Mouse (Mus musculus) ES-E14 (cell line): ENCODE data around the gene Me1. TPM values are rescaled to one million over a fixed set of nuclear protein-coding genes. Genes with fewer than 3 reads are reported as not detected.

Experiments
- DNase-seq: peaks from one replicate; pipeline ENCODE4 v3.0.0-alpha.2; 2013; ENCODE audit warnings: low read depth, low spot score
- H3K27ac ChIP-seq: 2 replicates; pipeline ENCODE4 v1.5.1; 2012; ENCODE audit warnings: low read depth, mild to moderate bottlenecking, low read length, moderate library complexity, mixed read lengths; ENCODE audit not compliant: poor library complexity, insufficient read depth, severe bottlenecking
- H3K36me3 ChIP-seq: 2 replicates; pipeline ENCODE4 v1.6.1; 2012; ENCODE audit warnings: mild to moderate bottlenecking, low read length, moderate library complexity, mixed read lengths; ENCODE audit not compliant: control insufficient read depth, poor library complexity, insufficient read depth, severe bottlenecking
- H3K4me1 ChIP-seq, 2 experiments: fragments of 150-350 bp in 1 of 2; sonication (generic) in 1 of 2; 2 replicates each; pipeline ENCODE4 v1.6.1; 2012; ENCODE audit warnings: low read length in 2 of 2, mild to moderate bottlenecking in 1 of 2, mixed read lengths in 1 of 2; ENCODE audit not compliant: control insufficient read depth in 2 of 2, insufficient read depth in 2 of 2, poor library complexity in 1 of 2
- H3K4me3 ChIP-seq, 2 experiments: fragments of 150-350 bp in 1 of 2; sonication (generic) in 1 of 2; 2 replicates each; pipeline ENCODE4 v1.5.1; 2012; ENCODE audit warnings: low read length in 2 of 2, low read depth in 1 of 2, mild to moderate bottlenecking in 1 of 2, mixed read lengths in 1 of 2; ENCODE audit not compliant: insufficient read depth in 1 of 2, poor library complexity in 1 of 2, severe bottlenecking in 1 of 2
- H3K9ac ChIP-seq: 2 replicates; pipeline ENCODE4 v1.6.1; 2012; ENCODE audit warnings: low read depth, mild to moderate bottlenecking, low read length, mixed read lengths; ENCODE audit not compliant: poor library complexity, insufficient read depth, severe bottlenecking
- H3K9me3 ChIP-seq: fragments of 150-350 bp; sonication (generic); 2 replicates; pipeline ENCODE4 v1.6.1; 2012; ENCODE audit warnings: low read depth, mild to moderate bottlenecking, low read length; ENCODE audit not compliant: control insufficient read depth, insufficient read depth
- CHD2 ChIP-seq: IDR thresholded peaks from 2 replicates; pipeline ENCODE4 v1.6.1; 2014; ENCODE audit warnings: mild to moderate bottlenecking, low read depth, low read length, inconsistent platforms
- HCFC1 ChIP-seq: IDR thresholded peaks from 2 replicates; pipeline ENCODE4 v1.6.1; 2012; ENCODE audit warnings: low read length, inconsistent platforms, borderline replicate concordance; ENCODE audit not compliant: insufficient read depth
- MAFK ChIP-seq: IDR thresholded peaks from 2 replicates; pipeline ENCODE4 v1.6.1; 2014; ENCODE audit warnings: mild to moderate bottlenecking, low read depth, low read length, inconsistent platforms; ENCODE audit not compliant: insufficient read depth
- ZC3H11A ChIP-seq: IDR thresholded peaks from 2 replicates; pipeline ENCODE4 v1.6.1; 2012; ENCODE audit warnings: low read depth, mild to moderate bottlenecking, inconsistent platforms, low read length, borderline replicate concordance
- ZNF384 ChIP-seq: IDR thresholded peaks from 2 replicates; pipeline ENCODE4 v1.6.1; 2012; ENCODE audit warnings: low read depth, low read length, inconsistent platforms
- in situ Hi-C, 2 experiments: fragments of 600-800 bp; cut with MboI; formaldehyde crosslinking; loops; one replicate each; pipeline ENCODE4 v1.15.1; 2025; ENCODE audit warnings: low sequenced_read_pairs in 2 of 2, inconsistent platforms in 1 of 2; ENCODE audit not compliant: unreplicated experiment in 2 of 2
- total RNA-seq: library from RNA; depleted of rRNA; stranded (reverse); fragments of 300-350 nt; gene quantifications from 2 replicates; pipeline ENCODE4 v1.2.3, GENCODE M21; 2012

Gene Me1
- total RNA-seq, 1 experiment = 13.4 TPM

DNA sequence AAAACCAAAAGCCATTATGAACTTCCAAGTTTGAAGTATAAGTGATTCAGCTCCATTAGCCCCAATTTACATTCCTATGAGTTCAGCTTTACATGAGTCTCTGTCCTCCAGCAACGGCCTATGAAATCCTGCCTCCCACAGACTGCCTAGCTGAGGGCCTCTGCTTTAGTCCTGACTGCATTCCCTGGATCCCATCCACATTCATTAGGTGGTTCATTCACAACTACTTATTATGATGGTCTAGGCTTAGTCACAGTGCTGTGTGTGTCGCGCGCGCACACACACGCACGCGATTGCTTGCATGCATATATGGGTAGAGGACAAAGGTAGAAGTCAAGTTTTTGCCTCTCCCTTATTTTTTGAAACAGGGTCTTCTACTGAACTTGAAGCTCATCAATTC, 43.0 kb upstream of the Me1 start:
- Histone ChIP-seq H3K4me3 (no peak overlapping the region), H3K27ac (no peak overlapping the region), H3K4me1 (peaks cover 14 to 18% of the 10 kb centered on the region in 2 experiments), H3K36me3 (no peaks in the 10 kb centered on the region), H3K9ac (no peak overlapping the region), H3K9me3 (no peaks in the 10 kb centered on the region)
- TF ChIP-seq HCFC1 = no peak
- no peak for TF ChIP-seq CHD2
- no peak for TF ChIP-seq ZC3H11A
- no peak for TF ChIP-seq ZNF384
- no peak for TF ChIP-seq MAFK
- DNase-seq = no peak
- in situ Hi-C loops = no loop called here

- TF ChIP-seq ZNF384 (no peak), ZC3H11A (no peak), MAFK (no peak), HCFC1 (no peak), CHD2 (no peak)
- in situ Hi-C loops = no loop called here
- H3K9me3 ChIP-seq = no peaks in the 10 kb centered on the region
- no peak for DNase-seq
- no peak overlapping the region for H3K4me3 ChIP-seq
- H3K36me3 ChIP-seq = no peaks in the 10 kb centered on the region
- H3K9ac ChIP-seq = no peak overlapping the region
- H3K4me1 ChIP-seq = peaks cover 14 to 16% of the 10 kb centered on the region in 2 experiments
- H3K27ac ChIP-seq = no peak overlapping the region
Observed at GRCm38 (mm10) chr9:86738067-86738466, 42.3 kb upstream of the Me1 start.

GRCm38 (mm10) chr9:86736991-86737390, 41.2 kb upstream of the Me1 start:
- in situ Hi-C loops = no loop called here
- DNase-seq = no peak
- peaks cover 14 to 16% of the 10 kb centered on the region in 2 experiments for H3K4me1 ChIP-seq
- H3K4me3 ChIP-seq = no peak overlapping the region
- no peak overlapping the region for H3K27ac ChIP-seq
- no peaks in the 10 kb centered on the region for H3K9me3 ChIP-seq
- no peaks in the 10 kb centered on the region for H3K36me3 ChIP-seq
- H3K9ac ChIP-seq = no peak overlapping the region
- TF ChIP-seq HCFC1 (no peak), CHD2 (no peak), MAFK (no peak), ZNF384 (no peak), ZC3H11A (no peak)

- in situ Hi-C loops = no loop called here
- H3K4me3 ChIP-seq = no peak overlapping the region
- peaks cover 6 to 7% of the 10 kb centered on the region in 2 experiments for H3K4me1 ChIP-seq
- no peak overlapping the region for H3K9ac ChIP-seq
- H3K36me3 ChIP-seq = no peaks in the 10 kb centered on the region
- no peak overlapping the region for H3K27ac ChIP-seq
- no peaks in the 10 kb centered on the region for H3K9me3 ChIP-seq
- TF ChIP-seq ZC3H11A (no peak), MAFK (no peak), ZNF384 (no peak)
- DNase-seq = no peak
Observed at GRCm38 (mm10) chr9:86734795-86735194, 39.0 kb upstream of the Me1 start.

DNA sequence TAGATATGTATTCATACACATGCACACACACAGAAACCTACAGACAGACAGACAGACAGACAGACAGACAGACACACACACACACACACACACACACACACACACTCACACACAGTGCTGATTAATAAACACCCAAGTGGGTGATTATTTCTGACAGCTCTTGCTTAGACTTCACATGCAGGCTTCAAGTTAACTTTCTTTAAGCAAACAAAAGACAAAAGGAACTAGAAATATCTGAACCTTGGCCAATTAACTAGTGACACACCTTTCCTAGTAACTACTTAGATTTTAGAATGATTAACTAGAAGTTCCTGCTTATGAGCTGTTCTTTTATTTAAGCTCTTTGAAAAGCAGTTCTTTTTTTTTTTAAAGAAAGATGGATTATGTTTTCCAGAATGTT, 38.6 kb upstream of the Me1 start:
- no peaks in the 10 kb centered on the region for H3K36me3 ChIP-seq
- in situ Hi-C loops = no loop called here
- DNase-seq = no peak
- TF ChIP-seq HCFC1 = no peak
- TF ChIP-seq CHD2 = no peak
- TF ChIP-seq ZNF384 = no peak
- no peak for TF ChIP-seq MAFK
- no peak for TF ChIP-seq ZC3H11A
- H3K9me3 ChIP-seq = no peaks in the 10 kb centered on the region
- H3K9ac ChIP-seq = no peak overlapping the region
- no peak overlapping the region for H3K4me3 ChIP-seq
- H3K27ac ChIP-seq = no peak overlapping the region
- H3K4me1 ChIP-seq = peaks cover 6% of the 10 kb centered on the region in 2 experiments
